In the genomic region with DNA sequence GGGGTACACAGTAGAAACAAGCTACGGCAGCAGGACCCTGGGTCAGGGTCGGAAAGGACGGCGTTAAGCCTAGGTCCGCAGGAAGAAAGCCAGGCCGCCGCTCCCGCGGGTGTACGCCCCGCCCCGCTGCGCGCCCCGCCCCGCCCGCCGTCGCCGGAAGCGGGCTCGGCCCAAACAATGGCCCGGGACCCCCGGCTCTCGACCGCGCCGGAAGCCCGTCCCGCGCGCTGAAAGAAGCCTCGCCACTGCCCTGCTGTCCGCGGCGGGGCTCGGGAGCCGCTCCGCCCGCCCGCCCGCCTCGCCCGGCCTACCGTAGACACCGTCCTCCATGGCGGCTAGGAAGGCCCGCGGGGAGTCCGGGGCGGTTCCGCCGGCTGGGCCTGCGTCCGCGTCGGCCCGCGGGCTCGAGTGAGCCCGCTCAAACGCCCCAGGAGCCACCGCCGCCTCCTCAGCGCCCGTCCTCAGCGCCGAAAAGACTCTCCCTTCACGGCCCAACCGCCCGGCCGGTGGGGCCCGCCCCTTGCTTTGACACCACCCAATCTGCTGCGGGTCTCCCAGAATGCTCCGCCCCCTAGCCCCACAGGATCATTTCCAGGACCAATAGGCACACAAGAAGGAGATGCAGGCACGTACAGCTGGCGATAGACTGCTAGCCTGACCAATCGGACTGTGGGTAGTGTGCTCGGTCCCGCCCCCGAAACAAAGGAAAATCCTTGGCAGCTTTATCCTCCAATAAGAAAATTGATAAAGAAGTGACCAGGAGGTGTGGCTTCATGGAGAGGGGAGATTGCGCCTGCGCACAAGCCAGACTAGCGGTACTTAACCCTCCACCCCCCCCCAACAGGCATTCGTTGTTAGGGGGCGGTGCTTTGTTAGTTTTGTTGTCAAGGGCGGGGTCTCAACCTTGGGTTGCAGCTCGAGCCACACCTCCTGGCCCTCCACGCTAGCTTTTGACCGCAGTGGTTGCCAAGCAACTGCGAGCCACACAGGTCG, we compare ENCODE assay signal across 8 mouse cellular contexts. TPM values are rescaled to one million over a fixed set of nuclear protein-coding genes. Genes with fewer than 3 reads are reported as not detected.
A peak's percentile ranks its signal among the peaks of the same experiment; 100 is the strongest.
DNase-seq lines count a peak whose midpoint lies in the region; ATAC-seq and TF ChIP-seq lines count a peak whose summit lies in the region.

A gene (minus strand): TSS at position 795 of the 993 bp plus-strand sequence.

- peak; percentile 100 for DNase-seq in 416B (ENCODE audit: low read depth)
- DNase-seq in heart, adult 8-10 months (ENCODE audit: low spot score) = peak; percentile 99
- peak; percentile 100 for DNase-seq in kidney, adult 9 months
- peak; percentile 100 for DNase-seq in limb, embryonic 14.5 days (ENCODE audit: low spot score)
- DNase-seq in midbrain, postnatal 0 days (ENCODE audit: low spot score) = peak; percentile 100
- DNase-seq in spleen, postnatal 14 days (ENCODE audit: low spot score in 2 of 2) = peak; percentile 95 to 99

- TF ChIP-seq CTCF in bone marrow, adult 2 months (IDR thresholded peaks at IDR 0.05; ENCODE audit: control insufficient read depth, insufficient read depth, low read length) = no peak
- peak; percentile 29; the same call in 1 of the 2 replicates for TF ChIP-seq CTCF in midbrain, postnatal 0 days (IDR thresholded peaks at IDR 0.05)

- 0 out of 2 replicates have a peak, but pooled peaks cover 3% of the 10 kb centered on the region for H3K27me3 ChIP-seq in embryonic facial prominence, embryonic 15.5 days
- H3K27me3 ChIP-seq in limb, embryonic 14.5 days (ENCODE audit: control insufficient read depth, insufficient read depth, low read length) = no peaks in the 10 kb centered on the region
- no peaks in the 10 kb centered on the region for H3K27me3 ChIP-seq in midbrain, postnatal 0 days (ENCODE audit: insufficient read depth, low read length)

- peaks cover 38% of the 10 kb centered on the region for H3K36me3 ChIP-seq in embryonic facial prominence, embryonic 15.5 days
- peaks cover 40% of the 10 kb centered on the region for H3K36me3 ChIP-seq in limb, embryonic 14.5 days (ENCODE audit: control insufficient read depth, insufficient read depth, low read length)
- peaks cover 35% of the 10 kb centered on the region for H3K36me3 ChIP-seq in midbrain, postnatal 0 days (ENCODE audit: insufficient read depth, low read length)

- H3K4me3 ChIP-seq in bone marrow, adult 2 months (replicated peaks; ENCODE audit: control insufficient read depth, low read depth, low read length) = peak within 1 kb of the TSS; percentile 87
- peak within 1 kb of the TSS; percentile 96 for H3K4me3 ChIP-seq in embryonic facial prominence, embryonic 15.5 days (replicated peaks)
- H3K4me3 ChIP-seq in limb, embryonic 14.5 days (replicated peaks; ENCODE audit: low read length) = peak within 1 kb of the TSS; percentile 90
- H3K4me3 ChIP-seq in midbrain, postnatal 0 days (ENCODE audit: low read depth, low read length) = peak within 1 kb of the TSS; percentile 92

- peak within 1 kb of the TSS; percentile 99 for H3K27ac ChIP-seq in bone marrow, adult 2 months (ENCODE audit: control insufficient read depth, insufficient read depth, low read depth, low read length, poor library complexity)
- H3K27ac ChIP-seq in embryonic facial prominence, embryonic 15.5 days (replicated peaks) = peak within 1 kb of the TSS; percentile 99
- H3K27ac ChIP-seq in limb, embryonic 14.5 days (replicated peaks; ENCODE audit: low read depth, low read length) = peak within 1 kb of the TSS; percentile 99
- peak within 1 kb of the TSS; percentile 98 for H3K27ac ChIP-seq in midbrain, postnatal 0 days (ENCODE audit: low read depth, low read length)

- WGBS in bone marrow, adult 2 months = 1% methylated on average over 92 of the region's 92 CpGs
- WGBS in embryonic facial prominence, embryonic 15.5 days = under 1% methylated on average over 92 of the region's 92 CpGs
- under 1% methylated on average over 60 of the region's 92 CpGs for WGBS in limb, embryonic 14.5 days
- under 1% methylated on average over 59 of the region's 92 CpGs for WGBS in midbrain, postnatal 0 days

- peak within 1 kb of the TSS; percentile 100 for H3K9ac ChIP-seq in embryonic facial prominence, embryonic 15.5 days
- H3K9ac ChIP-seq in limb, embryonic 14.5 days (ENCODE audit: low read depth, low read length, severe bottlenecking) = peak within 1 kb of the TSS; percentile 99
- H3K9ac ChIP-seq in midbrain, postnatal 0 days (replicated peaks; ENCODE audit: low read length, poor library complexity, severe bottlenecking) = peak within 1 kb of the TSS; percentile 100

- peak; percentile 98 for ATAC-seq in embryonic facial prominence, embryonic 15.5 days (ENCODE audit: insufficient number of reproducible peaks, low FRiP score, low TSS enrichment, low read depth)
- ATAC-seq in limb, embryonic 14.5 days (ENCODE audit: low FRiP score, low read depth) = peak; percentile 98
- ATAC-seq in midbrain, postnatal 0 days (ENCODE audit: low FRiP score) = peak; percentile 98

- no peaks in the 10 kb centered on the region for H3K9me3 ChIP-seq in embryonic facial prominence, embryonic 15.5 days (replicated peaks)
- H3K9me3 ChIP-seq in limb, embryonic 14.5 days (ENCODE audit: control insufficient read depth, low read length) = no peaks in the 10 kb centered on the region
- H3K9me3 ChIP-seq in midbrain, postnatal 0 days (ENCODE audit: low read length) = no peaks in the 10 kb centered on the region

- peak; percentile 90 for TF ChIP-seq POLR2A in bone marrow, adult 2 months (IDR thresholded peaks at IDR 0.05; ENCODE audit: borderline replicate concordance, control insufficient read depth, low read depth, low read length)
- TF ChIP-seq POLR2A in limb, embryonic 14.5 days (IDR thresholded peaks at IDR 0.05; ENCODE audit: borderline replicate concordance, extremely low read depth, insufficient read depth, insufficient read length) = peak; percentile 81; the same call in 1 of the 2 replicates

- no peaks in the 10 kb centered on the region for H3K4me1 ChIP-seq in bone marrow, adult 2 months (ENCODE audit: control insufficient read depth, insufficient read depth, low read length)
- peaks cover 22% of the 10 kb centered on the region for H3K4me1 ChIP-seq in embryonic facial prominence, embryonic 15.5 days
- peaks cover 18% of the 10 kb centered on the region for H3K4me1 ChIP-seq in limb, embryonic 14.5 days (ENCODE audit: control insufficient read depth, insufficient read depth, low read length)
- H3K4me1 ChIP-seq in midbrain, postnatal 0 days (ENCODE audit: insufficient read depth, low read length) = peaks cover 13% of the 10 kb centered on the region

- H3K4me2 ChIP-seq in embryonic facial prominence, embryonic 15.5 days (replicated peaks) = peak within 1 kb of the TSS; percentile 71
- peak within 1 kb of the TSS; percentile 79 for H3K4me2 ChIP-seq in limb, embryonic 14.5 days (replicated peaks; ENCODE audit: low read depth, low read length, severe bottlenecking)
- peak within 1 kb of the TSS; percentile 77 for H3K4me2 ChIP-seq in midbrain, postnatal 0 days (ENCODE audit: low read depth, low read length, poor library complexity, severe bottlenecking)

RNA-seq across cellular contexts. Expression of the gene that starts here (rescaled TPM):
- polyA plus RNA-seq in bone marrow, adult 2 months (2011; ENCODE audit: insufficient read depth, insufficient read length, low replicate concordance, missing spikeins) = 30.7 and 64.7 TPM in 2 replicates
- polyA plus RNA-seq in embryonic facial prominence, embryonic 15.5 days (2015; fragmentation: Nextera tagmentation; extraction: Ambion mirVana) = 124 and 129 TPM in 2 replicates
- total RNA-seq in heart, adult 8-10 months (2022) = 10 to 100 TPM; 54.0 to 65.5 (median 62.1) TPM
- 100 and 105 TPM in 2 replicates for polyA plus RNA-seq in limb, embryonic 14.5 days (2012; rRNA removed)
- 91.7 and 113 TPM in 2 replicates for polyA plus RNA-seq in limb, embryonic 14.5 days (2014; fragmentation: Nextera tagmentation; extraction: Ambion mirVana)
- total RNA-seq in midbrain, postnatal 0 days (2014; rRNA removed) = 210 and 223 TPM in 2 replicates
- polyA plus RNA-seq in midbrain, postnatal 0 days (2015; fragmentation: Nextera tagmentation; extraction: Ambion mirVana) = 219 and 236 TPM in 2 replicates

Comparison
In these comparisons a context has a peak if more than half of its experiments do, and no peak if none do; other contexts are left out.
1. Peak in every context shown above with its lines: DNase-seq, ATAC-seq, H3K4me3 ChIP-seq and H3K27ac ChIP-seq.